Mouse (Mus musculus): ENCODE results near the gene Dpep2nb.

DNA sequence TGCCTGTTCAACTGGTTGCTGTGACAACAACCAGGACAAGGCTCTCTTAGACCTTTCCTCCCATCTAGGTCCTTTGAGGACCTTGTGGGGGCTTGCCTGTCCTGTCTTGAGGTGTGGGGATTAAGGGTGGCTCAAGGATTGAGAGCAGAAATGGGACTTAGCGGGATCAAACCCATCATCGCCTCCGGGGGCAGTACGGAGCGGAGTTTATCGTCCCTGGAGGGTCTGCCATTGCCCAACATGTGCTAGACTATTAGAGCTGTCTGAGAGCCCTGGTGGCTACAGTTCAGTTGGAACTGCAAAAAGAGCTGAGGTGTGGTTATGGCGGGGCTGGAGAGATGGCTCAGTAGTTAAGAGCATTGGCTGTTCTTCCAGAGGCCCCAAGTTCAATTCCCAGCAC is 30.4 kb downstream of the Dpep2nb start:
- TF ChIP-seq CTCF (IDR thresholded peaks at IDR 0.05; ENCODE audit: extremely low read depth, insufficient read length, insufficient replicate concordance, low read depth, low read length) (no peak), POLR2A (IDR thresholded peaks at IDR 0.05; ENCODE audit: low read depth, low read length) (no peak)
